Mouse (Mus musculus): ENCODE measurements around the gene Glg1.

GRCm38 (mm10) chr8:111188594-111189211 is 70.3 kb downstream of the Glg1 start:
- TF ChIP-seq CTCF (IDR thresholded peaks at IDR 0.05; ENCODE audit: low read depth) (no peak), EP300 (IDR thresholded peaks at IDR 0.05; ENCODE audit: low read depth) (no peak)
